Mouse (Mus musculus) adipocyte (in vitro differentiated cells): ENCODE data around the gene Ppp2r1b.

Experiments used
- DNase-seq: peaks from one replicate; pipeline ENCODE4 v3.0.0-alpha.2; 2016; ENCODE audit warnings: low spot score

Ppp2r1b gene

DNA sequence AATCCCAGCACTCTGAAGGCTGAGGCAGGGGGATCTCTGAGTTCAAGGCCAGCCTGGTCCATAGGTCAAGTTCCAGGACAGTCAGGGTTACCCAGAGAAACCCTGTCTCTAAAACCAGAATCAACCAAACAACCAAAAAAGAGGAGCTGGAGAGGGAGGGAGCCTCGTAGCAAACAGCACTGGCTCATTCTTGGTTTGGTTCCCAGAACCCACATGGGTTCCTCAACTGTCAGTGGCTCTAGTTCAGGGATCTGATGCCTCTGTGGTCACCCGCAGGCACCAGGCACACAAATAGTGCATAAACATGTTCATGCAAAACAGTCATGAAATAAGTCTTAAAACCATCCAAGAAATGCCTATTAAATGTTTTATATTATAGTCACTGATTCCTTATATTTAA, 23.1 kb downstream of the Ppp2r1b start:
- peak; percentile 57 for DNase-seq

DNA sequence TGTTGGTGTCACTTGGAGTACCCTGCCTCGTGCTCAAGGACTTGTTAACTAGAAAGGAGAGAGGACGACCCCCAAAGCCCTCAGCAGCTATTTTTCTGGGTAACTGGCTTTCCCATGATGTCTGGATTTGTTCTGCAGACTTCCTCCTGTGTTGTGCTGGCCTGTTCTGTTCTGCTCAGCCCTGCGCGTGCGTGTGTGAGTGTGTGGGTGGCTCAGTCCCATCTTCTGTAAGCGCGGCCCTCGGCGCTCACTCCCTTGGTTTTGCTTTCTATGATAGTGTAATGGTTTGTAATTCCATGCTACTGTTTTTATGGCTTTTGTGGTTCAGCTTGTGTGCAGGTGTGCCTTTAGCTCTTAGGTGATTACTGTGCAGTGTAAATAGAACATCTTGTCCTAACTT, 28.1 kb downstream of the Ppp2r1b start:
- no peak for DNase-seq

DNA sequence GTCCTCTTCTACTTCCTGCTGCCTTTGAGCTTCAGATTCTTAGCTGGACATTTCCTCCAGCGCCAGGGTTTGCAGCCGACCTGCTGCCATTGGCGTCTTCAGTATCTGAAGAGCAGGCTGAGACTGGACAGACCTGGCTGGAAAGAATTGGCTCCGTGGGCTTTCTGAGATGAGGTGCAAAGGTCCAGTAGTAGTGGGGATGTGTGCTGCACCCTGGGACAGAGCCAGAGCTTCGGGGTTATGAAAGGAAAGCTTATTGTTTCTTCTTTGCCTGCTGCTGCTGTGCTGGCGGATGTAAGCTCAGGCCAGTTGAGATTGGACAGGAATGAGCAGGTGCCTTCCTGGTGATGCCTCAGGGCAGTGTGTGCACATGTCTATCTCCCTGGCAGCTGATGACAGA, 28.9 kb downstream of the Ppp2r1b start:
- DNase-seq, result no peak

DNA sequence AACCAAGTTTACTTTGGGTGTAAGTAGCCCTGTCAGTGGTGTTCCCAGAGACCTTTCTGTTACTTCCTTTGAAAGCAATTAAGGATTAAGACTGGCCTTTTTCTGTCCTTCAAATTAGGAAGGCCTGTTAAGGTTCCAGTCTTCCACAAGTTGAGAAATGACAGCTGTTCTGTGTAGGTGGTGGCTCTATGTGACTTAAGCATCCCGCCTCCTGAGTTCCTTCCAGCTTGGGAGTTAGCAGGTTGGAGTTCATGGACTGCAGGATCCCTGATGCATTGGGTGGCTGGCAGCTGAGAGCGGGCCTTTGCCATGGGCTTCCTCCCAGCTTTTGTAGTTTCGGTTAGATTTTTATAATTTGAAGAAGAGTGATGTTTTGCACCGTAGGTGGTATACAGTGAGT, 30.4 kb downstream of the Ppp2r1b start:
- DNase-seq, result peak; percentile 75

DNA sequence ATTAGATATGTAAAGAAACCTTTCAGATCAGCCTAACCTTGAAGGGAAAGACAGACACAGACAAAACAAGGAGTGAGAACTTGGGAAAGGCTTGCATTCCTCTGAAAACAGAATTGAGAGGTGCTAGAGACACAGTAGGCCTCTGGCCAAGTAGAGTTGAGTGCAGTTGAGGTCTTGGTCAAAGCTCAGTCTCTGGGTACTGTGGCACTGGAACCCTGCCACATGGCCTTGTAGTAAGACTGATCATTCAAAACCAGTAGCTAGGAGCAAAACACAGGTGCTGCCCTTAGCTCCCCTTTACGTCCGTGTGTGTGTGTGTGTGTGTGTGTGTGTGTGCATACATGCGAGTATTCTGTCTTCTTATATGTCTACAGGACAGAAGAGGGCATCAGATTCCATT, 31.2 kb downstream of the Ppp2r1b start:
- DNase-seq, result peak; percentile 95

DNA sequence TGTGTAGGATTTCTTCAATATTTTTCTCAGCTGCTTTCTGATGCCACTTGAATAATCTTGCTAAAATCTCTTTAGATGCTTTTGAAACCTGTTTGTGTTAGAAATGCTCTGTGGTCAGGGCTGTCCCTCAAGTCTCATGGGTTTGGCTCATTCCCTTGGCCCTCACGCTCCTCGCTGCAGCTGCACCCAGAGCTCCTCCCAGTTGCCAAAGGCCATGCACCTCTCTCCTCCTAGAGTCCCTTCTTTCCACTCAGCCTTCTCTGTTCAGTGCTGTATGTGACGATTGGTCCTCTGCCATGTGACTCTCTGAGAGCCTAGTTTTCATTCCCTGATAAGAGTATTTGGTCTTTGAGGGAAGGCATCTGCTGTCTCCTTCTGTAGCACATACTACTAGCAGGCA, 32.3 kb downstream of the Ppp2r1b start:
- peak; percentile 73 for DNase-seq

DNA sequence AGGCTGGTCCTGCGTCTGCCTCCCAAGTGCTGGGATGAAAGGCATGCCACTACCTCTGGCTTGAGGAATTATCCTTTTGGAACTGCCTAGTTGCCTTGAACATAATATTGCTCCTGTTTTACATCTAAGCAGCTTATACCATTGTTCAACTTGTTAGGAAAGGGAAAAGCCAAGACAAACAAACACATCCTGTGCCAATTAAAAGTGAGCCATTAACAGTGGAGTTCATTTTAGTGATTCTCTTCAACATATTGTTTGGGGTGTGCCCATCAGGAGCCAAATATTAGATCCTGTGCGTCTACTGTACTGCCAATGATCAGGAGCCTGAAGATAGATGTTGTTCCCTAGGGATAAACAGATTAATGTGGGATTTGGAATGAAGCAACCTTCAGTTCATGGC, 37.1 kb downstream of the Ppp2r1b start:
- no peak for DNase-seq

DNA sequence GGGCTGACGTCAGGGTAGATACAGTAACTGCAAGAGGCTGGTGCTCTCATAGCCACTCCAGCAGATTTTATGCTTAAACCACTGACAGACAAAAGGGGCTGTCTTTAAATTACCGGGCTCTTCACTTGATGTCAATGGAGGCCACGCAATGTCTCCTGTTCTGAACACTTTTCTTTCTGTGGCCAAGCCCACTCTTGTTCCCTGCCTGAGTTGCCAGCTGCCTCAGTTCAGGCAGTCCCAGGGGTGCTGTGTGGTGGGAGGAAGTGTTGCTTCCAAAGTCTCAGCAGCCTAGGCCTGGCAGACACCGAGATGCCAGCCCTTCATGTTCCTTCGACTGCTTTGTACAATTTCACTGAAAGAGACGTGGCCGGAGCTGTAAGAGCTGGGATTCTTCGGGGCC, 39.0 kb downstream of the Ppp2r1b start:
- peak; percentile 65 for DNase-seq

DNA sequence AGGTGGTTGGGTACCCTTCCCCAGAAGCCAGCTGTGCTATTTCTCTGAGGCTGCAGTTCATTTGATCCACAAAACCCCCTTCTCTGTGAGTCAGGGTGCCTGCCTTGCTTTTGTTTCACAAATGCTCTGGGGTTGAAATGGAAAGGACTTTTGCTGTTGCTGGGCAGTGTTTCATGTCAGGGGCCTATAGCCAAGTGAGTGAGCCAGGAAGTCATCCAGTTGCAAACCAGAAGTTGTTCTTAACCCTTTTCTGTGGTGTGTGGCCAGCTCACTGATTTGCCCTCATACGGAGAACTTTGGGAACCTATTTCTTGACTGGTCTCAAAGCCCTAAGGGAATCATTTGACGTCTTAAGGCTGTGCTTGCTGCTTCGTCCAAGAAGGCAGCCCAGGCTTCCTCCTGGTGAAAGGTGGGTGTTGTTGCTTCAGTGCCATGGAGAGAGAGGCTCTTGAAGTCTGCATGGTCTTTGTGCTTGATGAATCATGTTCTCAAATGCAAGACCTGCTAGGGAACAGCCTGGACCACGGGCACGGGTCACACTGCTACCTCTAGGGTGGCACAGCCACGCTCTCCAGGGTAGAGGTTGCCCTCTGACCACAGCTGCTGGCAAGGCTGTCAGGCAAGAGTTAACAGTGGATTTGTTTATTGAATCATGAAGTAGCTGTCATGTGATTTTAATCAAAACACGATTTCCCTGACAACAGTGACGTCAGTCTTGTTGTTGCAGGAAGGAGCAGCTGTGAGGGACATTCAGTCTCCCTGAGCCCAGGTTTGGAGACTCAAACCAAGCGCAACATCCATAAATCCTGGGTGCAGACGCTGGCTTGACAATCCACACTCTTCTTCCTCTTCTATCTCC, 39.9 kb downstream of the Ppp2r1b start:
- DNase-seq, result peak; percentile 97

DNA sequence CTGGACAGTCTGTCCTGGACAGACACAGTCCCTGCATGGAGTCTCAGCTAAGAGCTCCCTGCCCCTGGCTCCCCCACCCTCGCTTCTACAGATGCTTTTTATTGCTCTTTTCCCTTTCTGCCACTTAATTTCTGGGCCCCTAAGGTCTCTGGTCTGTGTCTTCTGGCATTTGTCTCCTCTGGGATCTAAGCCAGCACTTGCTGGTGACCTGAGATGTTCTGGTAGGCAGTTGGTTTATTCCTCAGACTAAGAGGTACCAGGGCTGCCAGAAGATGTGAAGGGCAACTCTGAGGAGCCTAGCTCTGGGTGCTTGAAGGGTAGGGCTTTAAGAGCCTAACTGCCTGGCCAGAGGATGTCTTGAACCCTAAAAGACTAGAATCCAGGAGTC, 40.5 kb downstream of the Ppp2r1b start:
- DNase-seq, result peak; percentile 92

DNA sequence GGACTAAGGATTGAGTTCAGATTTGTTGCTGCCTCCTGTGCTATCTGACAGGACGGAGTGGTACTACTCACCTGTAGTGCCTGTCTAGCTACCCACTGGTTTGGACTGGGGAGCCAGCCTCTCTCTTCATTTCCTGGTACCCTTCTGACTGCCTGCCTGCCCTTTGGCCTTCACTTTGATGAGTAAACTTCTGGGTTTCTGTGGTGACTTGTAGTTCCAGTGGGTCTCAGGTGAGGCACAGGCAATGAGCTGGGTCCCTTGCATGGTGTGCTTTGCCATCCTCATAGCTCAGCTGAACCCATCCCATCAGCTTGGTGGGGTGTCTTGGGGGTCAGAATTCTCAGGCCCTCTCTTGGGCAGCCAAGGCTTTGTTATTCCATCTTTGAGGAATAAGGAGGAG, 41.8 kb downstream of the Ppp2r1b start:
- no peak for DNase-seq

DNA sequence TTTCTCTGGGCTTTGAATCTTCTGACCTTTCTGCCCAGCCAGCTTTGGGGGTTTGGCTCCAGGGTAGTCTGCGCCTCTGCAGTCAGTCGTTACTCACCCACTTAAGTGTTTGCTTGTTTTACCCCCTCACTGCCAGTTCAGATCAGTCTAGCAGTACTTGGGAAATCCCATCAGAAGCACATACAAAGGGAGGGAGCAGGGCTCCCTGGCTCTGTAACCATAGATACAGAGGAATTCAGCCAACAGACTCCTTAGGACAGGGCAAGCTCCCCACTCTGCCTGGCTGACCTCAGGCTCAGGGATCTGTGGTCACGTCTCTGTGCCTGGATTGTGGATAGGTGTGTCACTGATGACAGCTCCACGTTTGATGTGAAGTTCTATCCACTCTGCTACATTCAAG, 42.2 kb downstream of the Ppp2r1b start:
- DNase-seq, result peak; percentile 79

DNA sequence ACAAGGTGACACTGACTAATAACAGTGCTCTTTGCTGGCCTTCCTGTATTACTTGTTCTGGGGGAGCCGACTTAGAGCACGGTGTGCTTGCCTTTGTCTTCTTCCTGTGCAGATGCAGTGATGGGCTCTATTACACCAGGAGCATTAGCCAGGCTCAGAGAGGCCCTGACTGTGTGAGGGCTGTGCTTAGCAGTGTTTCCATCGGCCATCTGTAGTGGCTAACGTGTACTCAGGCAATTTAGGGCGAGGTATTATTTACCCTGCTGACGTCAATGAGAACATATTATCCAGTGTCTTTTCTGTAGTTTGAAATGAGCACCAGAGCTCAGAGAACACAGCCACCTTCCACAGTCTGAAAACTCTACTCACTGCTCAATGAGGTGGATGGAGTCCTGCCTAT, 44.1 kb downstream of the Ppp2r1b start:
- DNase-seq, result no peak

DNA sequence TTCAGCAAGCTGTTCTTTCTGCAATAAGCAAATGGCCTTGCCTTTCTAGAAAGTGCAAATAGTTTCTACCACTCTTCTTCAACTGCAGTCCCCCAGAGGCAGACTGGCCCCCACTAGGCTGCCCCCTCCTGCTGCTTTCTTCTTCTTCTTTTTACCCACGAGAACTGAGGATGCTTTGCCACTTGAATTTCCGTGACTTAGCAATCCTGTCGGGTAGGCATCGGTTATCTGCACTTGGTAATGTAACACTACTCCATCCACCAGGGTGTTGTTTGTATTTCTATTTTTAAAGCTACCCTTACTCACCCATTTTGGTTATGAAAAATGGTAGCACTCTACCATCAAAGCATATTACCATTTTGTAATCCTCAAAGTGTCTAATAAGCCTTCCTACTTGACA, 44.9 kb downstream of the Ppp2r1b start:
- DNase-seq, result no peak

DNA sequence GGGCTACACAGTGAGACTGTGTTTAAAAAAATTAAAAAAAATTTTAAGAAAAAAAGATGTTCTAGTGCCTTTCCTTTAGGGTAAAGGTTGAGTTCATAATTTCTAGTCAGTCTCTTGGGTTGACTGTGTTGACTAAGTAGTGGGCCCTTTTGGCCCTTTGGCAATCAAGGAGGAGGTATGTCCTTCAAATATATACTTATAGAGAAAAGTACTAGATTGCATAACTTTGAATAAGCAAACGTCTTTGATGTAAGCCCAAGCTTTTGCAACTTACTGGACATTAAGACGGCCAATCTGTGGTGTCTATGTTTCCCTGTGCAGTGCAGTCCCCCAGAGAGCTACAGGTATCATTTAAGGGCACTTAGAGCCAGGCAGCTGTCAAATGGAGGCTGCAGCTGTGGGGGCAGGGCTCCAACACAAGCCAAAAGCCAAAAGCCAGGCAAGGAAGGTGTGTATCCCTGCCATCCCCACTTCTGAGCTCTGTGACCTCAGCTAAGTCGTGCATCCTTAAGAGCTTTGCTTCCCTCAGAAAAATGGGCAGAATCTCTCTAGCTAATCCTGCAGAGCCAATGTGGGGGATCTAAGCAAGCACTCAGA, 45.5 kb downstream of the Ppp2r1b start:
- no peak for DNase-seq

DNA sequence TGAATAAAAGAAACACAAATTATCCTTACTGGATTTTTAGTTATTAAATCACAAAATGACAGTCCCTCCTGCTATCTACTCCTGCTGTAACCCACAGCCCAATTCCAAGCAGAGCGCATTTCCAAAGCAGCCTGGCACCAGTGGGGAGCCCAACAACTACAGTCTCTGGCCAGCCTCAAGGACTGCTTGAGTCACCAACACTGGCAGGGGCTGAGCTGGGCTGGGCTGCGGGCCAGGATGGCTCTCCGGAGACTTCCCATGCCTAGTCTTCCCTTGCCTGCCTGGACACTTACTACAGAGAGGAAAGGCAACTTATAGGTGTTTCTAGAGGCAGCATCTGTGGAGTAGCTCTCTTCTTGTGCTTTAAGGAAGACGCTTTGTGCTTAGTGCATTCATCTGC, 48.6 kb downstream of the Ppp2r1b start:
- peak; percentile 96 for DNase-seq

DNA sequence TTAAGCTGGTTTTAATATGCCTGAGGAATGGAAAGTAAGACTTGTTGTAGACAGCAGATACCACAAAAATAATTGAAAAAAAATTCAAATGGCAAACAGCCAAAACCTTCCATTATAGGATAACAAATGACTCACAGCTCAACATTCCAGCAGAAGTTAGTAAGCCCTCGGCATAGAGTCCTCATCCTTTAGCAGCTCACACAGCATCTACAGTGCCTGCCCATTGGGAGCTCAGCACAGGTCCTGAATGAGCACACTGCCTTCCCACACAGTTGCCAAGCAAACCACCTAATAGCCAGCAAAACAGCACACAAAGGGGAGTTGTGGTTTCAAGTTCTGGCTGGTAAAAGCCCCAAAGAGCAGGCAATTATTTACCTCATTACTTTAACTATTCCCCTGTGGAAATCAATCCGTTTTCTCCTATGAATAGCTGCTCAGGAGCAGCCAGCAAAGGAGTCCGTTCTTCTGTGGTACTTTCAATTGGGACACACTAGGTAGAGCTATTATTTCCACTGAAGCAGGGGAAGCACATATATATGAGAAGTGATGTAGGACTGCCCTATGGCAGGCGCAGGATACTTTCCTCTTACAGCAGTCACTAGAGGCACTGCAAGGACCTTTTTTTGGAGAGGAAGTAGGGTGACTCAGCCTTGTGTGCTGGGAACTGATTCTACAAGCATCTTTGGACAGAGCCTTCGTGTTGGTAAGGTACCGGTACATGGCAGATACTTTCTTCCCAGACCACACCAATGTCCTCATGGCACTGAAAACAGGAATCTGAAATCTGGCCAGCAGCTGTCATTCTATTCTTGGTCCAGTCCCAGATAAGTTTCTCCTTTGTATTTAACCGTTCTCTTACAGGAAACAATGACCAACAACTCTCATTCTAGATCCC, 55.2 kb downstream of the Ppp2r1b start:
- DNase-seq, result peak; percentile 62

DNA sequence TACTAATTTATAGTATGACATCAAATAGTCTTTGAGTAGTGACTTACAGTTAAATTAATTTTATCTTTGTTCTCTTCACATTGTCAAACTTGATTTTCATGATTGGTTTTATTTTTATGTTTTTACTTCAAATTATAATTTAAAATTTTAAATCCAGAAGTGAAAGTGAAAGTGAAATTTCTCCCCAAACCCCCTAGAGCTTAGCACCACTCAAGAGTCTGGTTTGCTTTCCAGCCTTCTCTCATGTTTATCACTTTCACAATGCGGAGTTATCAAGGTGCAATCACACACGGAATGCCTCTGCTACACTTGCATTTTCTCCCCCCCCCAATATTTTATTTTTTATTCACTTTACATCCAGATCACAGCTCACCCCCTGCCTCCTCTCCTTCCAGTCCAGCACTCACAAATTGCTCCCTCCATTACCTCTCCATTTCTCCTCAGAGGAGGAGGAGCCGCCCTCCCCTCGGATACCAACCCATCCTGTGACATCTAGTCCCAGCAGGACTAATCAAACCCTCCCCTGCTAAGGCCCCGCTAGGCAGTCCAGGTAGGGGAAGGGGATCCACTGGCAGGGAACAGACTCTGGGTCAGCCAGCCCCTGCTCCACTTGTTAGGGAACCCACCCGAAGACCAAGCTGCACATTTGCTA, 59.2 kb downstream of the Ppp2r1b start:
- no peak for DNase-seq

DNA sequence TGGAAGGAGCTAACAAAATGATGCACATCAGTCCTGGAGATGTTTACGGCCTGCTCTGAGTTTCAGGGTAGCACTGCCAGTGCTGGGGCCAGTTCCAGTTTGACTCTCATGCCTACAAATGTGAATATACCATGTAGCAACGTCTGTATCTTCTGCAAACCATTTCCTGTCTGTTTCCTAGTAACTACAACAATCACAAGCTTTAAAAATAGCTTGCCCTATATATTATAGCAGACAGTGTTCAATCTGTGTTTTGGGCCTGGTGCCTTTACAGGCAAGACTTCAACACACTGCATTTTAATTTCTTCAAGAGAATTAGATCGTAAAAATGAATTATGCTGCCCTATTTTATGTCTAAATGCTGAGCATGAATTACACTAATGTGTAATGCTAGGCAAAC, 60.2 kb downstream of the Ppp2r1b start:
- DNase-seq, result no peak

DNA sequence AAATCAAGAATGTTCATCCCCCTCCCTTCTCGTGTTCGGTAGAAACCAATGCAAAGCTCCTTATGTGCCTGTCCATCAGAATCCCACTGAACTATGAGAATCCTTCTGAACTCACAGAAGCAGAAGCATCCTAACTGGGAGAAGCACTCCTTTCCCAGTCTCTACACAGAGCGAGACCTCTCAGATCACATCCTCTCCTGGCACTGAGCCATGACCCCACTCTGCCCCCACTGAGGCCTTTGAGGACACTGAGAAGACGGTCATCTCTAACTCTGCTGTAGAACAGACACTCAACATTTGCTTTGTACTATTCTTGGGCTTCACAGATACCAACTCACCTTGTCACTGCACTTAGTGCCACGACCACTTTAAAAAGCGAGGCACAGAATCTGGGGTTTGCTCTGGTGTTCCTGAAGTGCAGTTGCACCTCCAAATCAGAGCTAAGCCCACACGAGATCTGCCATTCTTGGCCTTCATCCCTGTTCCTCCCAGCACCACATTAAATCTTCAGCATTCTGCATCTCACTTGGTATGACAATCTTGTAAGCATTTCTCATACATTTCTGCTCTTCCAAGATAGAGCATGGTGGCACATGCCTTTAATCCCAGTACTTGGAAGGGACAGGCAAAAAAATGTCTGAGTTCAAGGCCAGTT, 66.9 kb downstream of the Ppp2r1b start:
- DNase-seq, result no peak

DNA sequence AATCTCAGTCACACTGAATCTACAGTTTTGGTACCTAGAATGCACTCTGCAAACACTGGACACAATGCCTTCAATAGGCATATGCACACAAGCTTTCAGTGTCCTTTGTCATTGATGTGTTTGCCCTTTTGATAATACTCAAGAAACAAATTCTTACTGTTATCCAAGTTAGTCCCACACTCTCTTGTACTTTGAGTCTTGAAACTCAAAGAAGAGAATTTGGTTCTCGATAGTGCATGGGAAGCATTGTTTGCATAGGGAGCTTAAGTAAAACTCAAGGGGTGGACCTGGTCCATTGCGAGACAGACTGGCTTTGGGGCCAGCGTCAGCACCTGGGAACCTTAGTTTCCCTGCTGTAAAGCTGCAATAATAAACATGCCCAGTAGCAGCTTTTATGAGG, 73.0 kb downstream of the Ppp2r1b start:
- no peak for DNase-seq

DNA sequence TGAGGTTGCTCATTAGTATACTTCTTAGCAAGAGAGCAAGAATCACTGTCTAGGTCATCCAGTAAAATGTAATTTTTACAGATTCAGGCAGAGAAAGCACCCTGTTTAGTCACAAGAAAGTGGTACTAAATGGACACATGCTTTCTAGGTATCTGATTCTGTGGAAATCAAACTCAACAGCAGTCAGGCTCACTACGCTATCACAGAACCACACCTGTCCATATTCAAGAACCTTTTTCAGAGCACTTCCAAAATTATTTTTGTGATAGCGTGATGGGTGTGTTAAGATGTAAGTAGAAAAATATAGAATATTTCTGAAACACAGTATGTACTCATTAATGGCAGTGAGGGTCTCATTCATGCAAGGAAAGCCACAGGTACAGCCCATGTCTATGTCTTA, 74.5 kb downstream of the Ppp2r1b start:
- DNase-seq, result no peak
